ENCODE assay signal across 9 mouse cellular contexts in genomic region chr15:78709767-78710166, GRCm38 (mm10). TPM values are rescaled to one million over a fixed set of nuclear protein-coding genes. Genes with fewer than 3 reads are reported as not detected.
A peak's percentile ranks its signal among the peaks of the same experiment; 100 is the strongest.
DNase-seq lines count a peak whose midpoint lies in the region; ATAC-seq and TF ChIP-seq lines count a peak whose summit lies in the region.
"Had no signal": no experiment of that assay in that cellular context is flagged by ENCODE, and none has a peak within 500 bp of the region (broad histone marks: within the 10 kb centered on the region; RNA-seq: fewer than 3 reads in every experiment).

No protein-coding gene starts in this region.

- H3K27me3 ChIP-seq in heart, postnatal 0 days (ENCODE audit: control insufficient read depth, insufficient read depth, low read length) = peaks cover 48% of the 10 kb centered on the region
- H3K27me3 ChIP-seq in forebrain, embryonic 15.5 days = no peaks in the 10 kb centered on the region; the same call in 1 of the 2 replicates
- peaks cover 63% of the 10 kb centered on the region for H3K27me3 ChIP-seq in kidney, embryonic 15.5 days
- H3K27me3 ChIP-seq in thymus, adult 2 months (ENCODE audit: control insufficient read depth, insufficient read depth, low read length) = no peaks in the 10 kb centered on the region

- 0 out of 2 replicates have a peak, but pooled peaks have one; percentile 21 for ATAC-seq in heart, postnatal 0 days (ENCODE audit: insufficient read depth, low read depth)
- ATAC-seq in forebrain, embryonic 15.5 days (replicated peaks) = peak; percentile 47
- no peak for ATAC-seq in kidney, embryonic 15.5 days (replicated peaks; ENCODE audit: low FRiP score)

- H3K27ac ChIP-seq in heart, postnatal 0 days (ENCODE audit: low read depth) = no peak overlapping the region
- peak overlapping the region; percentile 72 for H3K27ac ChIP-seq in forebrain, embryonic 15.5 days (replicated peaks)
- H3K27ac ChIP-seq in kidney, embryonic 15.5 days = no peak overlapping the region
- no peak overlapping the region for H3K27ac ChIP-seq in thymus, adult 2 months (ENCODE audit: control insufficient read depth, insufficient read depth, low read length)

- 0 out of 2 replicates have a peak, but pooled peaks cover 3% of the 10 kb centered on the region for H3K4me1 ChIP-seq in heart, postnatal 0 days (ENCODE audit: control insufficient read depth, insufficient read depth)
- H3K4me1 ChIP-seq in forebrain, embryonic 15.5 days = peaks cover 56% of the 10 kb centered on the region
- H3K4me1 ChIP-seq in kidney, embryonic 15.5 days = peaks cover 17% of the 10 kb centered on the region
- H3K4me1 ChIP-seq in thymus, adult 2 months (replicated peaks; ENCODE audit: control insufficient read depth, insufficient read depth, low read length) = peaks cover 24% of the 10 kb centered on the region

- no peaks in the 10 kb centered on the region for H3K36me3 ChIP-seq in heart, postnatal 0 days (replicated peaks; ENCODE audit: control insufficient read depth, insufficient read depth, low read length)
- H3K36me3 ChIP-seq in forebrain, embryonic 15.5 days = no peaks in the 10 kb centered on the region
- H3K36me3 ChIP-seq in kidney, embryonic 15.5 days = no peaks in the 10 kb centered on the region
- no peaks in the 10 kb centered on the region for H3K36me3 ChIP-seq in thymus, adult 2 months (ENCODE audit: control insufficient read depth, insufficient read depth, low read length)

- H3K4me2 ChIP-seq in heart, postnatal 0 days (ENCODE audit: low read depth, low read length) = no peak overlapping the region
- H3K4me2 ChIP-seq in forebrain, embryonic 15.5 days (replicated peaks) = peak overlapping the region; percentile 34
- no peak overlapping the region for H3K4me2 ChIP-seq in kidney, embryonic 15.5 days

- TF ChIP-seq POLR2A in thymus, adult 2 months (IDR thresholded peaks at IDR 0.05; ENCODE audit: control insufficient read depth, extremely low read depth, insufficient read depth, low read length, poor library complexity) = no peak

- DNase-seq in heart, postnatal 0 days (ENCODE audit: low spot score) = no peak
- no peak for DNase-seq in heart, adult 9 months (ENCODE audit: low spot score in 2 of 2)
- peak; percentile 80 to 92 for DNase-seq in left cerebral cortex, postnatal 14 days (ENCODE audit: low spot score in 2 of 2)
- DNase-seq in right cerebral cortex, postnatal 10 days (ENCODE audit: low spot score in 2 of 2) = peak; percentile 87 to 93
- no peak for DNase-seq in thymus, adult 18-20 months
- DNase-seq in thymus, adult 2 months = no peak

- WGBS in heart, postnatal 0 days = 25% methylated on average over 7 of the region's 7 CpGs
- 9% methylated on average over 7 of the region's 7 CpGs for whole genome bisulfite sequencing in forebrain, embryonic 15.5 days
- 27% methylated on average over 7 of the region's 7 CpGs for WGBS in kidney, embryonic 15.5 days
- WGBS in thymus, adult 2 months = 52% methylated on average over 7 of the region's 7 CpGs

- no peak overlapping the region for H3K4me3 ChIP-seq in heart, postnatal 0 days (ENCODE audit: low read depth, low read length)
- no peak overlapping the region for H3K4me3 ChIP-seq in forebrain, embryonic 15.5 days
- no peak overlapping the region for H3K4me3 ChIP-seq in kidney, embryonic 15.5 days (replicated peaks)
- H3K4me3 ChIP-seq in thymus, adult 2 months (ENCODE audit: control insufficient read depth, insufficient read depth, low read length) = no peak overlapping the region

- TF ChIP-seq CTCF in heart, postnatal 0 days (IDR thresholded peaks at IDR 0.05; ENCODE audit: low read depth) = no peak
- no peak for TF ChIP-seq CTCF in thymus, adult 2 months (IDR thresholded peaks at IDR 0.05; ENCODE audit: borderline replicate concordance, control insufficient read depth, extremely low read depth, insufficient read depth, low read length, poor library complexity)

- no peaks in the 10 kb centered on the region for H3K9me3 ChIP-seq in heart, postnatal 0 days (replicated peaks; ENCODE audit: control insufficient read depth, low read length)
- no peaks in the 10 kb centered on the region for H3K9me3 ChIP-seq in forebrain, embryonic 15.5 days
- no peaks in the 10 kb centered on the region for H3K9me3 ChIP-seq in kidney, embryonic 15.5 days (replicated peaks)

- intact Hi-C loops in left cerebral cortex, postnatal 14 days (cut with DNase I) = loop anchor here (5.0 kb wide), 1 partner anchor 37 kb away; no protein-coding TSS in a partner anchor

- no peak overlapping the region for H3K9ac ChIP-seq in heart, postnatal 0 days (replicated peaks; ENCODE audit: low read depth, low read length)
- peak overlapping the region; percentile 33; the same call in 1 of the 2 replicates for H3K9ac ChIP-seq in forebrain, embryonic 15.5 days (replicated peaks)
- no peak overlapping the region for H3K9ac ChIP-seq in kidney, embryonic 15.5 days

- TF ChIP-seq EP300 in heart, postnatal 0 days (IDR thresholded peaks at IDR 0.05; ENCODE audit: low read depth) = no peak

RNA-seq across cellular contexts. Expression of gene Elfn2, which starts 8.8 kb away (rescaled TPM):
- 0.12 and 0.19 TPM in 2 replicates for total RNA-seq in heart, postnatal 0 days (2014; rRNA removed; ENCODE audit: low replicate concordance)
- 0.05 and 0.11 TPM in 2 replicates for polyA plus RNA-seq in heart, postnatal 0 days (2015; fragmentation: Nextera tagmentation; extraction: Ambion mirVana)
- polyA plus RNA-seq in forebrain, embryonic 15.5 days (2015; fragmentation: Nextera tagmentation; extraction: Ambion mirVana) = 6.2 and 6.8 TPM in 2 replicates
- total RNA-seq in left cerebral cortex, postnatal 14 days (2021) = 100 to 1,000 TPM; 117 to 127 TPM
- 0.04 TPM in 1 of 2 replicates, not detected in the other for polyA plus RNA-seq in kidney, embryonic 15.5 days (2015; fragmentation: Nextera tagmentation; extraction: Ambion mirVana)
- 4.7 and 8.4 TPM in 2 replicates for polyA plus RNA-seq in thymus, adult 2 months (2012; rRNA removed)
- total RNA-seq: CH12.LX had no signal

Comparison
In these comparisons a context has a peak if more than half of its experiments do, and no peak if none do; other contexts are left out.
1. DNase-seq: peak in left cerebral cortex, postnatal 14 days (2 of 2) and right cerebral cortex, postnatal 10 days (2 of 2); none in heart, postnatal 0 days (single experiment), heart, adult 9 months (0 of 2), thymus, adult 18-20 months (0 of 2) and thymus, adult 2 months (single experiment).